9 mouse cellular contexts compared by ENCODE assay signal in genomic region chr9:65605471-65606136, GRCm38 (mm10). TPM values are rescaled to one million over a fixed set of nuclear protein-coding genes. Genes with fewer than 3 reads are reported as not detected.
A peak's percentile ranks its signal among the peaks of the same experiment; 100 is the strongest.
DNase-seq lines count a peak whose midpoint lies in the region; ATAC-seq and TF ChIP-seq lines count a peak whose summit lies in the region.
"Had no signal": no experiment of that assay in that cellular context is flagged by ENCODE, and none has a peak within 500 bp of the region (broad histone marks: within the 10 kb centered on the region; RNA-seq: fewer than 3 reads in every experiment).

No protein-coding gene starts in this region.

- no peak for TF ChIP-seq POLR2A in MEL (IDR thresholded peaks at IDR 0.05; ENCODE audit: control insufficient read depth in 1 of 2, insufficient read depth in 1 of 2, low read depth in 1 of 2, low read length in 2 of 2, poor library complexity in 1 of 2)

- H3K9ac ChIP-seq in MEL (ENCODE audit: control insufficient read depth, low read depth, low read length, poor library complexity, severe bottlenecking), result no peak overlapping the region
- H3K9ac ChIP-seq in heart, embryonic 15.5 days, result no peak overlapping the region
- no peak overlapping the region for H3K9ac ChIP-seq in neural tube, embryonic 15.5 days (replicated peaks)

- no peak for TF ChIP-seq EP300 in MEL (IDR thresholded peaks at IDR 0.05; ENCODE audit: low read depth in 1 of 2, low read length in 2 of 2)

- H3K36me3 ChIP-seq in MEL (ENCODE audit: control insufficient read depth in 1 of 2, insufficient read depth in 2 of 2, low read length in 2 of 2), result peaks cover 0 to 3% of the 10 kb centered on the region in 2 experiments; a peak in 2 of 4 replicates
- no peaks in the 10 kb centered on the region for H3K36me3 ChIP-seq in heart, embryonic 15.5 days
- H3K36me3 ChIP-seq in neural tube, embryonic 15.5 days, result no peaks in the 10 kb centered on the region

- no peak overlapping the region for H3K27ac ChIP-seq in MEL (ENCODE audit: control insufficient read depth, low read depth, low read length)
- no peak overlapping the region for H3K27ac ChIP-seq in heart, embryonic 15.5 days
- no peak overlapping the region for H3K27ac ChIP-seq in neural tube, embryonic 15.5 days (replicated peaks)
- H3K27ac ChIP-seq: macrophage had no signal

- no peak overlapping the region for H3K4me3 ChIP-seq in MEL (ENCODE audit: control insufficient read depth in 1 of 2, insufficient read depth in 1 of 2, low read depth in 2 of 2, low read length in 2 of 2)
- H3K4me3 ChIP-seq in heart, embryonic 15.5 days, result peak overlapping the region; percentile 12; the same call in 1 of the 2 replicates
- peak overlapping the region; percentile 22; the same call in 1 of the 2 replicates for H3K4me3 ChIP-seq in neural tube, embryonic 15.5 days (replicated peaks)

- H3K27me3 ChIP-seq in MEL (ENCODE audit: control insufficient read depth in 1 of 2, insufficient read depth in 2 of 2, low read length in 2 of 2), result no peaks in the 10 kb centered on the region
- H3K27me3 ChIP-seq in heart, embryonic 15.5 days, result no peaks in the 10 kb centered on the region
- no peaks in the 10 kb centered on the region for H3K27me3 ChIP-seq in neural tube, embryonic 15.5 days (replicated peaks)

- peaks cover 0 to 4% of the 10 kb centered on the region in 2 experiments; a peak in 2 of 4 replicates for H3K4me1 ChIP-seq in MEL (ENCODE audit: control insufficient read depth in 1 of 2, insufficient read depth in 2 of 2, low read length in 2 of 2)
- H3K4me1 ChIP-seq in heart, embryonic 15.5 days (replicated peaks), result peaks cover 12% of the 10 kb centered on the region
- H3K4me1 ChIP-seq in neural tube, embryonic 15.5 days, result peaks cover 3% of the 10 kb centered on the region

- DNase-seq in MEL (ENCODE audit: low read depth, low spot score), result peak; percentile 87
- DNase-seq in brain, embryonic 18.5 days (ENCODE audit: low read depth, low spot score), result peak; percentile 78
- peak; percentile 83 for DNase-seq in kidney, postnatal 10 days
- peak; percentile 69 to 84 for DNase-seq in lung, adult 18-20 months
- DNase-seq in urinary bladder, postnatal 36 days (ENCODE audit: low spot score in 2 of 2), result peak; percentile 38 to 48

- H3K4me2 ChIP-seq in heart, embryonic 15.5 days, result peak overlapping the region; percentile 53
- peak overlapping the region; percentile 59 for H3K4me2 ChIP-seq in neural tube, embryonic 15.5 days

- TF ChIP-seq CTCF in MEL (IDR thresholded peaks at IDR 0.05 in 2 of 3, conservative IDR thresholded peaks at IDR 0.05 in 1 of 3; ENCODE audit: control insufficient read depth in 1 of 3, insufficient read depth in 1 of 3, low read depth in 2 of 3, low read length in 3 of 3, poor library complexity in 1 of 3, severe bottlenecking in 1 of 3), result peak; percentile 66 to 89 (median 77)

- ATAC-seq in erythroblast, adult 5-6 weeks (replicated peaks; ENCODE audit: low FRiP score, poor library complexity, severe bottlenecking), result peak; percentile 64
- ATAC-seq in heart, embryonic 15.5 days (replicated peaks; ENCODE audit: insufficient number of reproducible peaks, insufficient read depth, low FRiP score, low read depth), result peak; percentile 36; the same call in 1 of the 2 replicates
- peak; percentile 73 for ATAC-seq in neural tube, embryonic 15.5 days (ENCODE audit: low FRiP score)

- TF ChIP-seq RAD21 in MEL (IDR thresholded peaks at IDR 0.05; ENCODE audit: low read depth, low read length), result peak; percentile 85

- H3K9me3 ChIP-seq in MEL (replicated peaks; ENCODE audit: insufficient read depth, low read length), result no peaks in the 10 kb centered on the region
- no peaks in the 10 kb centered on the region for H3K9me3 ChIP-seq in heart, embryonic 15.5 days (replicated peaks)
- H3K9me3 ChIP-seq in neural tube, embryonic 15.5 days (replicated peaks), result no peaks in the 10 kb centered on the region

- 6% methylated on average over 9 of the region's 9 CpGs for WGBS in heart, embryonic 15.5 days
- WGBS in neural tube, embryonic 15.5 days, result 3% methylated on average over 9 of the region's 9 CpGs

- H3K79me2 ChIP-seq in MEL (ENCODE audit: control insufficient read depth, insufficient read depth, low read length, poor library complexity), result no peaks in the 10 kb centered on the region

TF ChIP-seq in MEL, 35 proteins besides CTCF, POLR2A, EP300 and RAD21:
- TF ChIP-seq TBP (IDR thresholded peaks at IDR 0.05; ENCODE audit: low read depth, low read length) (no peak), ELF1 (IDR thresholded peaks at IDR 0.05; ENCODE audit: low read depth, low read length) (no peak), ZKSCAN1 (IDR thresholded peaks at IDR 0.05; ENCODE audit: low read depth, low read length) (no peak), ZNF384 (IDR thresholded peaks at IDR 0.05; ENCODE audit: low read depth, low read length) (peak; percentile 63), RCOR1 (IDR thresholded peaks at IDR 0.05; ENCODE audit: low read depth, low read length) (no peak), USF2 (IDR thresholded peaks at IDR 0.05; ENCODE audit: borderline replicate concordance in 1 of 2, insufficient read depth in 1 of 2, low read depth in 1 of 2, low read length in 2 of 2) (no peak), SMC3 (IDR thresholded peaks at IDR 0.05; ENCODE audit: low read depth, low read length) (peak; percentile 71), ZC3H11A (IDR thresholded peaks at IDR 0.05; ENCODE audit: low read depth, low read length) (peak; percentile 64), KAT2A (conservative IDR thresholded peaks at IDR 0.05; ENCODE audit: low read depth, low read length) (no peak), MXI1 (IDR thresholded peaks at IDR 0.05; ENCODE audit: low read depth, low read length) (0 out of 2 replicates have a peak, but pooled peaks have one; percentile 4), MAFK (IDR thresholded peaks at IDR 0.05; ENCODE audit: borderline replicate concordance, low read depth, low read length) (no peak), SIN3A (IDR thresholded peaks at IDR 0.05; ENCODE audit: low read length) (0 out of 2 replicates have a peak, but pooled peaks have one; percentile 19)

RNA-seq across cellular contexts. Expression of gene Pif1, which starts 18.6 kb away (rescaled TPM):
- 15.5 and 22.5 TPM in 2 replicates for total RNA-seq in MEL (2012; rRNA removed)
- polyA plus RNA-seq in MEL (2012; ENCODE audit: insufficient read depth in 1 of 2, insufficient read length in 2 of 2, low read depth in 1 of 2, low replicate concordance in 2 of 2, missing spikeins in 1 of 2), result 10 to 100 TPM in 1 of 2 experiments, not detected in 1; 14.9 TPM
- 2.9 and 6.9 TPM in 2 replicates for total RNA-seq in erythroblast, adult 5-6 weeks (2015; ENCODE audit: low replicate concordance)
- 6.5 and 19.7 TPM in 2 replicates for total RNA-seq in erythroblast, adult 5-6 weeks (2017; ENCODE audit: low replicate concordance)
- polyA plus RNA-seq in heart, embryonic 15.5 days (2015; fragmentation: Nextera tagmentation; extraction: Ambion mirVana), result 9.8 and 12.8 TPM in 2 replicates
- 2.7 and 4.7 TPM in 2 replicates for polyA plus RNA-seq in neural tube, embryonic 15.5 days (2015; fragmentation: Nextera tagmentation; extraction: Ambion mirVana)

RNA-seq across cellular contexts. Expression of gene Rbpms2, which starts 23.8 kb away (rescaled TPM):
- not detected in 2 replicates for total RNA-seq in MEL (2012; rRNA removed)
- polyA plus RNA-seq in MEL (2012; ENCODE audit: insufficient read depth in 1 of 2, insufficient read length in 2 of 2, low read depth in 1 of 2, low replicate concordance in 2 of 2, missing spikeins in 1 of 2), result under 1 TPM in 1 of 2 experiments, not detected in 1; 0.22 TPM
- 0.84 TPM in 1 of 2 replicates, not detected in the other for total RNA-seq in erythroblast, adult 5-6 weeks (2015; ENCODE audit: low replicate concordance)
- total RNA-seq in erythroblast, adult 5-6 weeks (2017; ENCODE audit: low replicate concordance), result 0.17 TPM in 1 of 2 replicates, not detected in the other
- 90.2 and 98.2 TPM in 2 replicates for polyA plus RNA-seq in heart, embryonic 15.5 days (2015; fragmentation: Nextera tagmentation; extraction: Ambion mirVana)
- polyA plus RNA-seq in neural tube, embryonic 15.5 days (2015; fragmentation: Nextera tagmentation; extraction: Ambion mirVana), result 3.1 and 4.9 TPM in 2 replicates

RNA-seq across cellular contexts. Expression of gene Plekho2, which starts 25.8 kb away (rescaled TPM):
- 7.6 and 8.6 TPM in 2 replicates for total RNA-seq in MEL (2012; rRNA removed)
- polyA plus RNA-seq in MEL (2012; ENCODE audit: insufficient read depth in 1 of 2, insufficient read length in 2 of 2, low read depth in 1 of 2, low replicate concordance in 2 of 2, missing spikeins in 1 of 2), result 10 to 100 TPM in 1 of 2 experiments, not detected in 1; 12.9 TPM
- total RNA-seq in erythroblast, adult 5-6 weeks (2015; ENCODE audit: low replicate concordance), result 22.3 and 23.4 TPM in 2 replicates
- total RNA-seq in erythroblast, adult 5-6 weeks (2017; ENCODE audit: low replicate concordance), result 25.3 and 39.0 TPM in 2 replicates
- polyA plus RNA-seq in heart, embryonic 15.5 days (2015; fragmentation: Nextera tagmentation; extraction: Ambion mirVana), result 9.8 and 14.8 TPM in 2 replicates
- 5.0 and 7.7 TPM in 2 replicates for polyA plus RNA-seq in neural tube, embryonic 15.5 days (2015; fragmentation: Nextera tagmentation; extraction: Ambion mirVana)

Comparison
In these comparisons a context has a peak if more than half of its experiments do, and no peak if none do; other contexts are left out.
1. H3K4me3 ChIP-seq: peak in heart, embryonic 15.5 days (single experiment) and neural tube, embryonic 15.5 days (single experiment); none in MEL (0 of 2).
2. RNA of gene Rbpms2, which starts 23.8 kb away (polyA plus RNA-seq): 90.2 to 98.2 TPM in heart, embryonic 15.5 days; 3.1 to 4.9 TPM in neural tube, embryonic 15.5 days and 0.22 TPM in MEL; every median in the first group is over 10 times any median in the second.
3. Peak in every context shown above with its lines, with median percentiles within 50 percentile points of each other: DNase-seq and ATAC-seq.